Mouse (Mus musculus) ES-Bruce4 (cell line): ENCODE results near the gene Peli2. TPM values are rescaled to one million over a fixed set of nuclear protein-coding genes. Genes with fewer than 3 reads are reported as not detected.

ENCODE experiments used
- H3K27ac ChIP-seq: 2 replicates; pipeline ENCODE4 v1.5.1; 2012; ENCODE audit warnings: low read length, inconsistent platforms; ENCODE audit not compliant: insufficient read depth
- H3K27me3 ChIP-seq: 2 replicates; pipeline ENCODE4 v1.6.1; 2012; ENCODE audit warnings: mild to moderate bottlenecking, low read length, inconsistent platforms; ENCODE audit not compliant: control insufficient read depth, poor library complexity, insufficient read depth, severe bottlenecking
- H3K36me3 ChIP-seq: 2 replicates; pipeline ENCODE4 v1.6.1; 2012; ENCODE audit warnings: inconsistent platforms, mild to moderate bottlenecking, low read length, moderate library complexity; ENCODE audit not compliant: control insufficient read depth, poor library complexity, insufficient read depth, severe bottlenecking
- H3K4me1 ChIP-seq: one replicate; pipeline ENCODE4 v1.8.1; 2011; ENCODE audit warnings: low read length; ENCODE audit not compliant: control insufficient read depth, insufficient read depth
- H3K4me3 ChIP-seq: 2 replicates; pipeline ENCODE4 v1.5.1; 2011; ENCODE audit warnings: low read depth, mild to moderate bottlenecking, low read length
- H3K9ac ChIP-seq: 2 replicates; pipeline ENCODE4 v1.6.1; 2012; ENCODE audit warnings: low read depth, mild to moderate bottlenecking, inconsistent platforms; ENCODE audit not compliant: poor library complexity, severe bottlenecking
- H3K9me3 ChIP-seq: replicated peaks from 2 replicates; pipeline ENCODE4 v1.6.1; 2012; ENCODE audit warnings: mild to moderate bottlenecking, low read length, inconsistent platforms; ENCODE audit not compliant: control insufficient read depth, poor library complexity, insufficient read depth, severe bottlenecking
- CTCF ChIP-seq: IDR thresholded peaks from one replicate; pipeline ENCODE4 v1.8.1; 2011; ENCODE audit warnings: low read depth, low read length
- EP300 ChIP-seq: IDR thresholded peaks from 2 replicates; pipeline ENCODE4 v1.6.1; 2011; ENCODE audit warnings: low read depth, low read length; ENCODE audit not compliant: insufficient read depth
- POLR2A ChIP-seq: IDR thresholded peaks from one replicate; pipeline ENCODE4 v1.8.1; 2011; ENCODE audit warnings: low read length; ENCODE audit not compliant: insufficient read depth
- polyA plus RNA-seq: library from polyadenylated mRNA; stranded (reverse); fragments of >200 nt; gene quantifications from 2 replicates; pipeline ENCODE4 v1.2.4, GENCODE M21; 2011; ENCODE audit warnings: low read depth; ENCODE audit not compliant: missing spikeins, insufficient read depth, insufficient read length

Gene Peli2
- polyA plus RNA-seq, 1 experiment = 7.4 TPM

GRCm38 (mm10) chr14:48124011-48124410, 3.4 kb downstream of the Peli2 start:
- H3K27me3 ChIP-seq = peaks cover 10% of the 10 kb centered on the region
- no peak for TF ChIP-seq POLR2A
- TF ChIP-seq EP300 = no peak
- TF ChIP-seq CTCF = no peak
- H3K9me3 ChIP-seq = no peaks in the 10 kb centered on the region
- no peak overlapping the region for H3K27ac ChIP-seq
- no peak overlapping the region for H3K4me3 ChIP-seq
- no peaks in the 10 kb centered on the region for H3K36me3 ChIP-seq
- H3K4me1 ChIP-seq = no peaks in the 10 kb centered on the region
- no peak overlapping the region for H3K9ac ChIP-seq

GRCm38 (mm10) chr14:48124816-48125215, 4.2 kb downstream of the Peli2 start:
- TF ChIP-seq CTCF = no peak
- TF ChIP-seq POLR2A = no peak
- no peak for TF ChIP-seq EP300
- Histone ChIP-seq H3K27ac (no peak overlapping the region), H3K4me1 (no peaks in the 10 kb centered on the region), H3K4me3 (no peak overlapping the region), H3K9ac (no peak overlapping the region), H3K27me3 (peaks cover 10% of the 10 kb centered on the region), H3K9me3 (no peaks in the 10 kb centered on the region), H3K36me3 (no peaks in the 10 kb centered on the region)

- Histone ChIP-seq H3K27me3 (peaks cover 7% of the 10 kb centered on the region), H3K9ac (no peak overlapping the region), H3K4me3 (no peak overlapping the region), H3K9me3 (no peaks in the 10 kb centered on the region), H3K27ac (no peak overlapping the region), H3K36me3 (no peaks in the 10 kb centered on the region), H3K4me1 (no peaks in the 10 kb centered on the region)
- TF ChIP-seq POLR2A = no peak
- no peak for TF ChIP-seq CTCF
- TF ChIP-seq EP300 = no peak
Observed at GRCm38 (mm10) chr14:48125971-48126370, 5.3 kb downstream of the Peli2 start.

GRCm38 (mm10) chr14:48126931-48127330, 6.3 kb downstream of the Peli2 start:
- Histone ChIP-seq H3K27ac (no peak overlapping the region), H3K36me3 (no peaks in the 10 kb centered on the region), H3K4me1 (no peaks in the 10 kb centered on the region), H3K27me3 (no peaks in the 10 kb centered on the region), H3K9ac (no peak overlapping the region), H3K9me3 (no peaks in the 10 kb centered on the region), H3K4me3 (no peak overlapping the region)
- TF ChIP-seq CTCF = no peak
- TF ChIP-seq EP300 = no peak
- TF ChIP-seq POLR2A = no peak

- Histone ChIP-seq H3K9ac (no peak overlapping the region), H3K27me3 (no peaks in the 10 kb centered on the region), H3K27ac (no peak overlapping the region), H3K9me3 (no peaks in the 10 kb centered on the region), H3K4me1 (no peaks in the 10 kb centered on the region), H3K4me3 (no peak overlapping the region), H3K36me3 (no peaks in the 10 kb centered on the region)
- TF ChIP-seq CTCF (no peak), EP300 (no peak), POLR2A (no peak)
Observed at GRCm38 (mm10) chr14:48127609-48128185, 7.1 kb downstream of the Peli2 start.

- no peaks in the 10 kb centered on the region for H3K27me3 ChIP-seq
- no peaks in the 10 kb centered on the region for H3K4me1 ChIP-seq
- no peak overlapping the region for H3K4me3 ChIP-seq
- no peak overlapping the region for H3K27ac ChIP-seq
- H3K9ac ChIP-seq = no peak overlapping the region
- H3K9me3 ChIP-seq = no peaks in the 10 kb centered on the region
- TF ChIP-seq EP300 (no peak), CTCF (no peak), POLR2A (no peak)
- H3K36me3 ChIP-seq = no peaks in the 10 kb centered on the region
Observed at GRCm38 (mm10) chr14:48128701-48129100, 8.1 kb downstream of the Peli2 start.
